Mouse (Mus musculus): ENCODE results near the gene Eps8l3. TPM values are rescaled to one million over a fixed set of nuclear protein-coding genes. Genes with fewer than 3 reads are reported as not detected.
A peak's percentile ranks its signal among the peaks of the same experiment; 100 is the strongest.

Eps8l3 gene
- total and polyA plus RNA-seq, 2 experiments from 2014 or later: not detected

- TF ChIP-seq EP300 (IDR thresholded peaks at IDR 0.05; ENCODE audit: low read depth): no peak
- no peak overlapping the region for H3K27ac ChIP-seq (ENCODE audit: low read depth)
Measured at GRCm38 (mm10) chr3:107840855-107841254, 36.2 kb upstream of the Eps8l3 start.

DNA sequence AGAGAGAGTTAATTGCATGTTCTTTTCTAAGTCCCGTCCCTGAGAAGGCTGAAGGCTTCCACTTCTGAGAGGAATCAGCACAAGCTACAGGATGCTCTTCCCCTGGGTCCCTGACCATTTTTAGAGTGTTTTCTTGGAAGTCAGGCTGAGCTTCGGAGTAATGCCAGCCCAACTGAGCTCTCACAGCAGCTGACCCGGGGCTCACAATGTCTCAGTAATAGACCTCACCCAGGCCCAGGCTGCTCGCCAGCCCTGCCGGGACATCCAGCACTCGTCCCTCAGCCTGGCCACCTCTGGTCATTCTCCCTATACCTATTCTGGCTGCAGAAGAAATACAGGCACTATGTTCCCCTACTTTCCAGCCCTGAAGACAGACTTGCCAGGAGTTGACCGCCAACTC is 35.7 kb upstream of the Eps8l3 start:
- TF ChIP-seq CTCF (IDR thresholded peaks at IDR 0.05; ENCODE audit: low read depth) (no peak), EP300 (IDR thresholded peaks at IDR 0.05; ENCODE audit: low read depth) (no peak)
- no peak for DNase-seq (ENCODE audit: low spot score)
- peaks cover 13% of the 10 kb centered on the region; the same call in 1 of the 2 replicates for H3K4me1 ChIP-seq (ENCODE audit: control insufficient read depth, insufficient read depth)
- 53% methylated on average over 7 of the region's 7 CpGs for WGBS
- H3K27ac ChIP-seq (ENCODE audit: low read depth): no peak overlapping the region; the same call in 1 of the 2 replicates
- no peak overlapping the region for H3K9ac ChIP-seq (replicated peaks; ENCODE audit: low read depth, low read length)
- no peak overlapping the region for H3K4me2 ChIP-seq (ENCODE audit: low read depth, low read length)
- H3K27me3 ChIP-seq (ENCODE audit: control insufficient read depth, insufficient read depth, low read length): no peaks in the 10 kb centered on the region
- peak; percentile 51; the same call in 1 of the 2 replicates for ATAC-seq (ENCODE audit: insufficient read depth, low read depth)
- no peaks in the 10 kb centered on the region for H3K36me3 ChIP-seq (replicated peaks; ENCODE audit: control insufficient read depth, insufficient read depth, low read length)
- no peak overlapping the region for H3K4me3 ChIP-seq (ENCODE audit: low read depth, low read length)
- H3K9me3 ChIP-seq (replicated peaks; ENCODE audit: control insufficient read depth, low read length): no peaks in the 10 kb centered on the region

More at GRCm38 (mm10) chr3:107840855-107841254, 36.2 kb upstream of the Eps8l3 start:
- Histone ChIP-seq H3K4me2 (ENCODE audit: low read depth, low read length) (no peak overlapping the region), H3K9ac (replicated peaks; ENCODE audit: low read depth, low read length) (no peak overlapping the region), H3K4me1 (ENCODE audit: control insufficient read depth, insufficient read depth) (peaks cover 13% of the 10 kb centered on the region; the same call in 1 of the 2 replicates), H3K9me3 (replicated peaks; ENCODE audit: control insufficient read depth, low read length) (no peaks in the 10 kb centered on the region), H3K27me3 (ENCODE audit: control insufficient read depth, insufficient read depth, low read length) (no peaks in the 10 kb centered on the region), H3K36me3 (replicated peaks; ENCODE audit: control insufficient read depth, insufficient read depth, low read length) (no peaks in the 10 kb centered on the region), H3K4me3 (ENCODE audit: low read depth, low read length) (no peak overlapping the region)
- DNase-seq (ENCODE audit: low spot score): no peak
- 85% methylated on average over 7 of the region's 7 CpGs for WGBS
- no peak for ATAC-seq (ENCODE audit: insufficient read depth, low read depth)

- Histone ChIP-seq H3K4me1 (ENCODE audit: control insufficient read depth, insufficient read depth) (peaks cover 13% of the 10 kb centered on the region; the same call in 1 of the 2 replicates), H3K27ac (ENCODE audit: low read depth) (no peak overlapping the region), H3K27me3 (ENCODE audit: control insufficient read depth, insufficient read depth, low read length) (no peaks in the 10 kb centered on the region), H3K36me3 (replicated peaks; ENCODE audit: control insufficient read depth, insufficient read depth, low read length) (no peaks in the 10 kb centered on the region), H3K9me3 (replicated peaks; ENCODE audit: control insufficient read depth, low read length) (no peaks in the 10 kb centered on the region), H3K4me3 (ENCODE audit: low read depth, low read length) (no peak overlapping the region), H3K9ac (replicated peaks; ENCODE audit: low read depth, low read length) (no peak overlapping the region), H3K4me2 (ENCODE audit: low read depth, low read length) (no peak overlapping the region)
- WGBS: 86% methylated on average over 3 of the region's 3 CpGs
- ATAC-seq (ENCODE audit: insufficient read depth, low read depth) (no peak), DNase-seq (ENCODE audit: low spot score) (no peak)
- TF ChIP-seq CTCF (IDR thresholded peaks at IDR 0.05; ENCODE audit: low read depth) (no peak), EP300 (IDR thresholded peaks at IDR 0.05; ENCODE audit: low read depth) (no peak)
Measured at GRCm38 (mm10) chr3:107843406-107843805, 33.6 kb upstream of the Eps8l3 start.

GRCm38 (mm10) chr3:107844001-107844400 is 33.0 kb upstream of the Eps8l3 start:
- Histone ChIP-seq H3K4me3 (ENCODE audit: low read depth, low read length) (no peak overlapping the region), H3K4me1 (ENCODE audit: control insufficient read depth, insufficient read depth) (peaks cover 15% of the 10 kb centered on the region), H3K9ac (replicated peaks; ENCODE audit: low read depth, low read length) (no peak overlapping the region), H3K4me2 (ENCODE audit: low read depth, low read length) (no peak overlapping the region), H3K27ac (ENCODE audit: low read depth) (no peak overlapping the region), H3K27me3 (ENCODE audit: control insufficient read depth, insufficient read depth, low read length) (no peaks in the 10 kb centered on the region), H3K9me3 (replicated peaks; ENCODE audit: control insufficient read depth, low read length) (no peaks in the 10 kb centered on the region), H3K36me3 (replicated peaks; ENCODE audit: control insufficient read depth, insufficient read depth, low read length) (no peaks in the 10 kb centered on the region)
- DNase-seq (ENCODE audit: low spot score) (no peak), ATAC-seq (ENCODE audit: insufficient read depth, low read depth) (no peak)
- 81% methylated on average over 3 of the region's 3 CpGs for WGBS
- TF ChIP-seq CTCF (IDR thresholded peaks at IDR 0.05; ENCODE audit: low read depth) (no peak), EP300 (IDR thresholded peaks at IDR 0.05; ENCODE audit: low read depth) (no peak)

- 58% methylated on average over 2 of the region's 2 CpGs for WGBS
- H3K4me2 ChIP-seq (ENCODE audit: low read depth, low read length): no peak overlapping the region
- no peak for DNase-seq (ENCODE audit: low spot score)
Measured at GRCm38 (mm10) chr3:107844499-107844898, 32.5 kb upstream of the Eps8l3 start.

DNA sequence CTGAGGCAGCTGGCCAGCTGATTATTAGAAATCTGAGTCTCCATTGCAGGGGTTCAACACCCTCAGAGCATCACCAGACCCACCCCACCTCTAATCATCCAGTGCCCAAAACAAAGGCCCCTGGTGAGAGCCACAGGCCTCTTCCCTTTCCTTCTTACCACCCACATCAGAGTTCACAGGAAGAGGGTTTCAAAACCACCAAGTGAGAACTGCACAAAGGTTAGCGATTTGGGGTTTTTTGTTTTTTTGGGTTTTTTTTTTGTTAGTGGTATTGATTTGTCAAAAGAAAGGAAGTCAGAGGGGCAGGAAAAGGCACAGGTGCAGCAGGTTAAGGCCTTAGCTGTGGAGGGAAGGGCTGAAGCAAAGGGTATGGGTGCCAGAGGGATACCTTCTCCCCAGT is 30.9 kb upstream of the Eps8l3 start:
- no peak for DNase-seq (ENCODE audit: low spot score)
- Histone ChIP-seq H3K9me3 (replicated peaks; ENCODE audit: control insufficient read depth, low read length) (no peaks in the 10 kb centered on the region), H3K27me3 (ENCODE audit: control insufficient read depth, insufficient read depth, low read length) (no peaks in the 10 kb centered on the region), H3K36me3 (replicated peaks; ENCODE audit: control insufficient read depth, insufficient read depth, low read length) (no peaks in the 10 kb centered on the region), H3K4me2 (ENCODE audit: low read depth, low read length) (no peak overlapping the region), H3K4me1 (ENCODE audit: control insufficient read depth, insufficient read depth) (peaks cover 35% of the 10 kb centered on the region), H3K4me3 (ENCODE audit: low read depth, low read length) (no peak overlapping the region), H3K9ac (replicated peaks; ENCODE audit: low read depth, low read length) (no peak overlapping the region), H3K27ac (ENCODE audit: low read depth) (no peak overlapping the region)
- no peak for ATAC-seq (ENCODE audit: insufficient read depth, low read depth)
- 73% methylated on average over 1 of the region's 1 CpGs for WGBS
- TF ChIP-seq CTCF (IDR thresholded peaks at IDR 0.05; ENCODE audit: low read depth) (no peak), EP300 (IDR thresholded peaks at IDR 0.05; ENCODE audit: low read depth) (no peak)

More at GRCm38 (mm10) chr3:107844499-107844898, 32.5 kb upstream of the Eps8l3 start:
- Histone ChIP-seq H3K36me3 (replicated peaks; ENCODE audit: control insufficient read depth, insufficient read depth, low read length) (no peaks in the 10 kb centered on the region), H3K27me3 (ENCODE audit: control insufficient read depth, insufficient read depth, low read length) (no peaks in the 10 kb centered on the region), H3K4me1 (ENCODE audit: control insufficient read depth, insufficient read depth) (peaks cover 20% of the 10 kb centered on the region), H3K9me3 (replicated peaks; ENCODE audit: control insufficient read depth, low read length) (no peaks in the 10 kb centered on the region), H3K9ac (replicated peaks; ENCODE audit: low read depth, low read length) (no peak overlapping the region), H3K4me3 (ENCODE audit: low read depth, low read length) (no peak overlapping the region), H3K27ac (ENCODE audit: low read depth) (no peak overlapping the region)
- no peak for ATAC-seq (ENCODE audit: insufficient read depth, low read depth)
- TF ChIP-seq CTCF (IDR thresholded peaks at IDR 0.05; ENCODE audit: low read depth): no peak
- no peak for TF ChIP-seq EP300 (IDR thresholded peaks at IDR 0.05; ENCODE audit: low read depth)

Measured in heart, postnatal 0 days (tissue).